Mouse (Mus musculus) adrenal gland, postnatal 14 days (tissue): ENCODE measurements around the gene Trappc1. TPM values are rescaled to one million over a fixed set of nuclear protein-coding genes. Genes with fewer than 3 reads are reported as not detected.
A peak's percentile ranks its signal among the peaks of the same experiment; 100 is the strongest.

Experiments used
- DNase-seq: peaks from one replicate; pipeline ENCODE4 v3.0.0; 2021; ENCODE audit warnings: mixed read lengths
- total RNA-seq: library from RNA; stranded (reverse); gene quantifications from 2 replicates; pipeline ENCODE4 v1.2.3, GENCODE M21; 2021

The Trappc1 gene
- total RNA-seq, 1 experiment from 2014 or later = 82.9 TPM

DNA sequence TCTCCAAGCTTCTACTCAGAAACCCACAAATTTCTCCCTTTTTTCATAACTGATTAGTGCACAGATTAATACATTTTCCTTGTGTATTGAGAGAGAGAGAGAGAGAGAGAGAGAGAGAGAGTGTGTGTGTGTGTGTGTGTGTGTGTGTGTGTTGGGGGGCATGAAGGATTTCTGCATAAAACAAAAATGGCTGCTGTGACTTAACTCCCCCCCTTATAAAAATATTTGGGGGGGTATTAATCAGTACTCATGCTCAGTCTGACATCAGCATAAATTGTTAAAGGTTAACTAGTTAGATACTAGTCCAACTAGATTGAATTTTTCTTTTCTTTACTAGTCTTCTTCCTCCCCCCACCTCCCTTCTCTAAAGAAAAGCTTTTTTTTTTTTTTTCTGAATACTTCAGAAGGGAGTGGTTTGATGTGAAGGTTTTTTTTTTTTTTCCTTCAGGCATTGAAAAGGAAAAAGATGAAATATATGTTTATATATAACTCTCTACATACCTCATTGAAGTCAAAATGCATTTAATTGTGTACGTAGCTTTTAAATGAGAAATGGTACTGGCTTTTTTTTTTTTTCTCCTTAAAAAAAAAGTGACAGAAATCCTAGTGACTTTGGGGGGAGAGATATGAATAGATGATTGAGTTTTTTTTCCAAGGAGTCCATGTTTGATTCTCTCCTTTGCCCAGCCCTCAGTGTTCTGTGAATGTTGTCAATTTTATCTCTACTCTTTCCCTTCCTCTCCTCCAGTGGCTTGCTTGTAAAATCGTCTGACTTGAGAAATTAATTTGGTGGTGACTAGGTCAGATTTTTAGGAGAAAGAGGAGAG is 46.4 kb downstream of the Trappc1 start:
- no peak for DNase-seq

DNA sequence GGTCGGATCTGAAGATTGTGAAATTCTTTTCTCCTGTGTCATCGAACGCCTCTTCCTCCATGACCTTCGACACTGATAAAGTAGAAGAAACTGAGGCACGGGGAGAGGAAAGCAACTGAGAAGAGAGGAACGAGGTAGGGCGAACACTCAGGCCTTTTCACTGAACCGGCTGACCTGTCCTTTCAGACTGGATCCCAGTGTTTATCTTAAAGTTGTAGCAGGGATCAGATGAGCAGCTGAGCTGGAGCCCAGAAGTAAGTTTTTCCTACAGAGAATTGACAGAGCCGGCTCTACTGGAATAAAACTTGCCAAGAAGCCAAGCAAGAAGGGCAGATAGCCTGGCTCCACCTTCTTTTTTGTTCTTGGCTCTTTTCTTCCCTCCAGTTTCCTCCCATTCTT is 47.0 kb downstream of the Trappc1 start:
- DNase-seq = no peak

GRCm38 (mm10) chr11:69371601-69372000 is 47.8 kb downstream of the Trappc1 start:
- no peak for DNase-seq

- DNase-seq = peak; percentile 36
These were observed 48.4 kb downstream of the Trappc1 start for GRCm38 (mm10) chr11:69372056-69372779.

GRCm38 (mm10) chr11:69372780-69373170 is 49.0 kb downstream of the Trappc1 start:
- no peak for DNase-seq

DNA sequence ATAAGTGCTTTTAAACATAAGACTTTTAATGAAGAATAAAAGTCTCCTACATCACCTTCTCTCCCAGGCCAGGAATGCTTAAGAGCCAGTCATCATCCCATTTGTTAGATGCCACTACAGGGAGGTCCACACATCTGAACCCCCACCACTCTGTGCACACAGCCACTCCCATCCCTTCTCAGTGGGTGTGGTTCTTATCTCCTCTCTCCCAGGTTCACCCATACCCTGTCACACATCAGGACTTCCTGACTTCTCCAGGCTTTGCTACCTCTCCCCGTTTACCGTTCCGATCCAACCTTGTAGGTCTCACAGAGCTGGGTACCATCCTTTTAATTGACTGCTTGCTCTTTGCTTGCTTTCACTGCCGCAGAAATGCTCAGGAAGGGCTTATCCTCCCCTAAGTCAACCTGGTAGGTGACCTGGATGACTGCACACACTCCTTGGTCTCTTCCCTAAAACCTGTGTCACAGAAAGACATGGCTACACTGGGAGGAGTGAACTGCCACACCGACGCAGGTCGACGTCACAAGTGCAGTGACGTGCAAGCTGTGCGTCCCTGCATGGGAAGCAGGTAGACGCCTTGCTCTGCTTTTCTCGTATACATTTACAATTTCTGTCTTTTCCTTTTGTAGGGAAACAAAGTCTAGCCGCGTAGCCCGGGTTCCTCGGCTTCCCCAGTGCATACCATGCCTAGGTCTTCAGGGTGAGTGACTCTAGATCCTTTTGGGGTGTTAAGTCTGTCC is 49.6 kb downstream of the Trappc1 start:
- no peak for DNase-seq

Other genes with a start within 250 kb of the Trappc1 start
- gene Vamp2, start 235.5 kb upstream of the Trappc1 start, total RNA-seq = 111 and 139 TPM in 2 replicates
- 116 and 118 TPM in 2 replicates for gene Per1, start 228.8 kb upstream of the Trappc1 start, total RNA-seq
- 0.37 TPM in 1 of 2 replicates, not detected in the other for gene Hes7, start 203.6 kb upstream of the Trappc1 start, total RNA-seq
- gene 9130213A22Rik, start 201.4 kb upstream of the Trappc1 start, total RNA-seq = 0.38 and 0.41 TPM in 2 replicates
- 1.2 and 1.6 TPM in 2 replicates for gene Aloxe3, start 198.1 kb upstream of the Trappc1 start, total RNA-seq
- gene Alox12b, start 167.0 kb upstream of the Trappc1 start, total RNA-seq = not detected in 2 replicates
- 0.19 TPM in 1 of 2 replicates, not detected in the other for gene Alox8, start 126.1 kb upstream of the Trappc1 start, total RNA-seq
- gene Gucy2e, start 86.9 kb upstream of the Trappc1 start, total RNA-seq = not detected in 2 replicates
- 9.0 and 10.7 TPM in 2 replicates for gene Cntrob, start 205 bp upstream of the Trappc1 start, total RNA-seq
- gene Kcnab3, start 2.3 kb downstream of the Trappc1 start, total RNA-seq = 6.6 and 6.9 TPM in 2 replicates
- gene Rnf227, start 16.5 kb downstream of the Trappc1 start, total RNA-seq = 4.1 and 5.4 TPM in 2 replicates
- 109 and 118 TPM in 2 replicates for gene Chd3, start 45.4 kb downstream of the Trappc1 start, total RNA-seq
- gene Naa38, start 71.5 kb downstream of the Trappc1 start, total RNA-seq = 124 and 137 TPM in 2 replicates
- gene Cyb5d1, start 71.7 kb downstream of the Trappc1 start, total RNA-seq = 34.2 and 42.6 TPM in 2 replicates
- gene Tmem88, start 74.3 kb downstream of the Trappc1 start, total RNA-seq = 29.5 and 30.2 TPM in 2 replicates
- gene Kdm6b, start 89.7 kb downstream of the Trappc1 start, total RNA-seq = 53.7 and 61.3 TPM in 2 replicates
- 0.22 and 0.49 TPM in 2 replicates for gene Dnah2, start 225.1 kb downstream of the Trappc1 start, total RNA-seq
- gene Efnb3, start 236.2 kb downstream of the Trappc1 start, total RNA-seq = 1.5 and 2.0 TPM in 2 replicates